Mouse (Mus musculus) olfactory bulb, adult 2 months (tissue): ENCODE data around the gene Olfr62.

Source experiments
- CTCF ChIP-seq: fragments of 200-500 bp; IDR thresholded peaks from 2 replicates; pipeline ENCODE4 v1.5.1; 2012; ENCODE audit warnings: low read depth, mild to moderate bottlenecking, low read length, moderate library complexity; ENCODE audit not compliant: insufficient read depth
- POLR2A ChIP-seq: fragments of 200-500 bp; IDR thresholded peaks from 2 replicates; pipeline ENCODE4 v1.6.1; 2012; ENCODE audit warnings: mild to moderate bottlenecking, low read depth, low read length, moderate library complexity; ENCODE audit not compliant: insufficient read depth

DNA sequence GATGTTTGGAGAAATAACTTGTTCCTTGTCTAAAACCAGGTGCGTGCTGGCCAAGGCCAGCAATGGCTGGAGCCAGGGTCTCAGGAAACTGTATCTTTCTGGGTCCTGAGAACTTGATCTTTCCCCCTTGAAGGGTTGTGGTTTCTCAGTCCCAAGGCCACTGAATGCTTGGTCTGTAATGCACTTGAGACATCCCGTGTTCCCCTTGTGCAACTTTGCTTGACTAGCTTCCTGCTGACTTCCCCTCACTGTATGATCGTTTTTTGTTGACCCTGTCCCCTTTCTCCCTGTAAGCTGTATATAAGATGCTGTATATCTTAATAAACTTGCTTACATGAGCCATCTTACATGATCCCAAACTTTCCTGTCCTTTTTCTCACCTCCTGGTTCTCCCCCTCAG lies 48.9 kb upstream of the Olfr62 start:
- TF ChIP-seq POLR2A (no peak), CTCF (no peak)
